ENCODE assay signal across 7 mouse cellular contexts in genomic region chr6:64728499-64729198, GRCm38 (mm10). TPM values are rescaled to one million over a fixed set of nuclear protein-coding genes. Genes with fewer than 3 reads are reported as not detected.
DNase-seq lines count a peak whose midpoint lies in the region; ATAC-seq and TF ChIP-seq lines count a peak whose summit lies in the region.

TSS of gene Atoh1 (plus strand) at chr6:64729125.

- peak; percentile 75 for DNase-seq in adrenal gland, postnatal 10 days
- peak; percentile 85 for DNase-seq in embryo, embryonic 9.5 days (ENCODE audit: extremely low spot score)
- peak; percentile 14 to 17 for DNase-seq in heart, postnatal 36 days
- DNase-seq in limb, embryonic 10.5 days (ENCODE audit: low spot score): peak; percentile 80
- peak; percentile 95 for DNase-seq in midbrain, embryonic 11.5 days (ENCODE audit: low spot score, missing footprints)
- DNase-seq in T-cell, adult 2 months (ENCODE audit: low spot score): no peak
- no peak for DNase-seq in thymus, adult 2 months

- WGBS in limb, embryonic 10.5 days: under 1% methylated on average over 34 of the region's 34 CpGs
- under 1% methylated on average over 34 of the region's 34 CpGs for WGBS in midbrain, embryonic 11.5 days
- WGBS in thymus, adult 2 months: 2% methylated on average over 34 of the region's 34 CpGs

- peak within 1 kb of the TSS; percentile 52 for H3K4me3 ChIP-seq in limb, embryonic 10.5 days
- H3K4me3 ChIP-seq in midbrain, embryonic 11.5 days (ENCODE audit: low read depth, low read length): peak within 1 kb of the TSS; percentile 36
- no peak within 1 kb of the TSS for H3K4me3 ChIP-seq in thymus, adult 2 months (ENCODE audit: control insufficient read depth, insufficient read depth, low read length)

- peak; percentile 90 for ATAC-seq in midbrain, embryonic 11.5 days (ENCODE audit: low FRiP score)

- H3K27me3 ChIP-seq in limb, embryonic 10.5 days (ENCODE audit: low read depth, poor library complexity, severe bottlenecking): peaks cover 73% of the 10 kb centered on the region
- peaks cover 66% of the 10 kb centered on the region for H3K27me3 ChIP-seq in midbrain, embryonic 11.5 days (ENCODE audit: control insufficient read depth, insufficient read depth, low read length)
- H3K27me3 ChIP-seq in thymus, adult 2 months (ENCODE audit: control insufficient read depth, insufficient read depth, low read length): peaks cover 4% of the 10 kb centered on the region; the same call in 1 of the 2 replicates

- H3K9ac ChIP-seq in midbrain, embryonic 11.5 days (ENCODE audit: low read length): no peak within 1 kb of the TSS

- no peaks in the 10 kb centered on the region for H3K9me3 ChIP-seq in limb, embryonic 10.5 days (replicated peaks)
- no peaks in the 10 kb centered on the region for H3K9me3 ChIP-seq in midbrain, embryonic 11.5 days (ENCODE audit: control insufficient read depth, low read length)

- H3K36me3 ChIP-seq in limb, embryonic 10.5 days: no peaks in the 10 kb centered on the region
- no peaks in the 10 kb centered on the region for H3K36me3 ChIP-seq in midbrain, embryonic 11.5 days (ENCODE audit: control insufficient read depth, insufficient read depth, low read length)
- no peaks in the 10 kb centered on the region for H3K36me3 ChIP-seq in thymus, adult 2 months (ENCODE audit: control insufficient read depth, insufficient read depth, low read length)

- H3K4me2 ChIP-seq in midbrain, embryonic 11.5 days: peak within 1 kb of the TSS; percentile 67

- intact Hi-C loops in heart, postnatal 36 days (cut with DNase I): no loop called here

- no peak within 1 kb of the TSS for H3K27ac ChIP-seq in limb, embryonic 10.5 days
- H3K27ac ChIP-seq in midbrain, embryonic 11.5 days (ENCODE audit: low read depth, low read length): no peak within 1 kb of the TSS
- no peak within 1 kb of the TSS for H3K27ac ChIP-seq in thymus, adult 2 months (ENCODE audit: control insufficient read depth, insufficient read depth, low read length)

- no peak for TF ChIP-seq CTCF in thymus, adult 2 months (IDR thresholded peaks at IDR 0.05; ENCODE audit: borderline replicate concordance, control insufficient read depth, extremely low read depth, insufficient read depth, low read length, poor library complexity)

- no peak for TF ChIP-seq POLR2A in thymus, adult 2 months (IDR thresholded peaks at IDR 0.05; ENCODE audit: control insufficient read depth, extremely low read depth, insufficient read depth, low read length, poor library complexity)

- peaks cover 25% of the 10 kb centered on the region for H3K4me1 ChIP-seq in limb, embryonic 10.5 days
- peaks cover 20% of the 10 kb centered on the region for H3K4me1 ChIP-seq in midbrain, embryonic 11.5 days (ENCODE audit: control insufficient read depth, insufficient read depth, low read length)
- H3K4me1 ChIP-seq in thymus, adult 2 months (replicated peaks; ENCODE audit: control insufficient read depth, insufficient read depth, low read length): no peaks in the 10 kb centered on the region

RNA-seq across cellular contexts. Expression of gene Atoh1, which starts in this region (rescaled TPM):
- total RNA-seq in adrenal gland, postnatal 10 days (2021): under 1 TPM in 1 of 2 experiments, not detected in 1; 0.30 TPM
- total RNA-seq in heart, postnatal 36 days (2021): not detected
- not detected in 2 replicates for polyA plus RNA-seq in limb, embryonic 10.5 days (2016; fragmentation: Nextera tagmentation; extraction: Ambion mirVana)
- 0.97 and 1.4 TPM in 2 replicates for polyA plus RNA-seq in midbrain, embryonic 11.5 days (2014; fragmentation: Nextera tagmentation; extraction: Ambion mirVana)
- 0.07 and 0.13 TPM in 2 replicates for polyA plus RNA-seq in thymus, adult 2 months (2012; rRNA removed)

Comparison
In these comparisons a context has a peak if more than half of its experiments do, and no peak if none do; other contexts are left out.
1. Peak in DNase-seq in adrenal gland, postnatal 10 days; RNA of the gene not detected or under 1 TPM.
2. Peak in DNase-seq in heart, postnatal 36 days; RNA of the gene not detected or under 1 TPM.
3. Peak in DNase-seq and H3K4me3 ChIP-seq in limb, embryonic 10.5 days; RNA of the gene not detected or under 1 TPM.
4. DNase-seq: peak in embryo, embryonic 9.5 days (single experiment) and midbrain, embryonic 11.5 days (single experiment); none in T-cell, adult 2 months (single experiment) and thymus, adult 2 months (single experiment).